Mouse (Mus musculus) liver, adult (tissue): Measurements from ENCODE around the gene Scgb1a1.

ENCODE experiments used
- GATA4 ChIP-seq: IDR thresholded peaks from 2 replicates; pipeline ENCODE4 v1.6.1; 2014; ENCODE audit warnings: mild to moderate bottlenecking, low read length; ENCODE audit not compliant: insufficient replicate concordance

Gene Scgb1a1

DNA sequence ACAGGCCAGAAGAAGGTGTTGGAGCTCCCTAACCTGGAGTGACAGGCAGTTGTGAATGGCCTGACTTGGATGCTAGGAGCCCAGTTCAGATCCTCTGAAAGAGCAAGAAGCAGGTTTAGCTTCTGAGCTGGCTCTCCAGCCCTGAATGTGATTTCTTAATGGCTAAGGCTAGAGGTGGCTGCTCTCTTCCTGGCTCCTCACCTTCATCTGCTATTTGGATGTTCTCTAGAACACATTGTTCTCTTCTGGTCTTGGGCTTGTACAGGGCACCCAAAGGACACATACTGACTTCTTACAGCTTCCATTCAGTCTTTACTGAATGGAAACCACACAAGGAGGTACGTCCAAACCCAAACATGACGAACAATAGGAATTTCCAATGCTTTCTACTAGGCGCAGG, 11.7 kb downstream of the Scgb1a1 start:
- no peak for TF ChIP-seq GATA4

GRCm38 (mm10) chr19:9075558-9075957, 12.2 kb downstream of the Scgb1a1 start:
- TF ChIP-seq GATA4, result no peak

DNA sequence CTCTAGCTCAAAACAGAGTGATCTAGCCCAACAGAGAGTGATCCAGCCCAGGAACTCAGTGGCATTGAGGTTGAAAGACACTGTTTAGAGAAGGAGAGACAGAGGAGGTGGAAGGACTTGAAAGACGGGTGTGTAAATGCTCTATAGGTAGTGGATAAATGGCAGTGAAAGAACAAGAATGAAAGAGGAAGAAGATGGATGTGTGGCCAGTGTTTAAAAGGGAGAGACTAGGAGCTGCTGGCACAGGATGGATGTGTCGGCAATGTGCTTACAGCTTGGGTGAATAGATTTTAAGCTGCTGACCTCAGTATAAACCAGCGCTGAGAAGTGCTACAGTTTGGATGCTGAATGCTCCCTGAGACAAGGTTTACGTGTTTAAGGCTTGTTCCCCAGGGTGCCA, 13.3 kb downstream of the Scgb1a1 start:
- TF ChIP-seq GATA4, result no peak

- TF ChIP-seq GATA4, result no peak
Measured at GRCm38 (mm10) chr19:9073776-9074411, 13.9 kb downstream of the Scgb1a1 start.

- no peak for TF ChIP-seq GATA4
Measured at GRCm38 (mm10) chr19:9072157-9072530, 15.6 kb downstream of the Scgb1a1 start.

DNA sequence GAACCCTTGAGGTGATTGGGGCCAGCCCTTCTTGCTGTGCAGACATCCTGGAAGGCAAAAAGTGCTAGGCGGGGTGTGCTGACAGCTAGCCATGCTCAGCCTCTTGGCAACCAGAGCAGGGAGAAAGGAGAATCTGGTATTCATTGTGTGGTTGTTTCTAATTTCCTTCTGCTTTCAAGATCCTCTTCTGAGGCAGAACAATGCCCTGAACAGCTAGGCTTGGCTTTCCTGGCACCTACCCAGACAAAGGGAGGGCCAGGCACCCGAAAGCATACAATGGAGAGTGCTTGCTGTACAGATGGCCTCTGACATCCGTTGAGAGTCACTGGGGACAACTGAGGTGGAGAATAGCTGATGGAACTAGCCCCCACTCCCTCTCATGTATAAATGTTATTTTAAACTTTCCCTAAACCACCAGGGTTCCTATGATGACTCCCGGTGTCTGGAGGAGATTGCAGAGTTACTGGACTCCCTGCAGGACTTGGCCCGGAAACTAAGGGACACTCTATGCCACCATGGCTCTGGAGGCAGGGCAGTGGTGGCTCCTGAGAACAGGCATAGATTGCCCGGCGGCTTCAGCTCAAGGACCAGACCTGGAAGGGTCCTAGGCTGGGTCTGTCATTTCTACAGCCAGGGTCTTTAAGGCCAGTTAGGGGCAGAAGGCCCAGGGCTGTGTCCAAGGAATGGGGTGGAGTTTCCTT, 16.2 kb downstream of the Scgb1a1 start:
- TF ChIP-seq GATA4, result peak; percentile 18; the same call in 1 of the 2 replicates

DNA sequence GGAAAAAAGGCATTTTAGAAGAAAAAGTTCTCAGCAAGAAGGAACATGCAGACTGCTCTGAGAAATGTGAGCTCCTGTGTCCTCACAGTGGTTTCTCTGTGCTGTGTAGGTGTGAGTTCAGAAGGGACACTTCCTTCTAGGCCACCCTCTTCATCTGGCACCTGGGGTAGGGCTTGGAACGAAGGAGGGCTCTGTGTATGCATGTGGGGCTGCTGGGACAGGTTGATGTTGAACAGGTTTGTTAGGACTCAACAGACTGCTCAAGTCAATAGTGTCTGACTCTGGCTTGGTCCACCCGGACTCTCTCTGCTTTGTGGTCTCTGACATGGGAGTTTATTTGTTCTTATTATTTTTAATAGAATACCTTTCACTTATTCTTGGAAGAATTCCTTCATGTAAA, 17.4 kb downstream of the Scgb1a1 start:
- TF ChIP-seq GATA4, result no peak

- TF ChIP-seq GATA4, result peak; percentile 36; the same call in 1 of the 2 replicates
Measured at GRCm38 (mm10) chr19:9069687-9070307, 18.0 kb downstream of the Scgb1a1 start.

DNA sequence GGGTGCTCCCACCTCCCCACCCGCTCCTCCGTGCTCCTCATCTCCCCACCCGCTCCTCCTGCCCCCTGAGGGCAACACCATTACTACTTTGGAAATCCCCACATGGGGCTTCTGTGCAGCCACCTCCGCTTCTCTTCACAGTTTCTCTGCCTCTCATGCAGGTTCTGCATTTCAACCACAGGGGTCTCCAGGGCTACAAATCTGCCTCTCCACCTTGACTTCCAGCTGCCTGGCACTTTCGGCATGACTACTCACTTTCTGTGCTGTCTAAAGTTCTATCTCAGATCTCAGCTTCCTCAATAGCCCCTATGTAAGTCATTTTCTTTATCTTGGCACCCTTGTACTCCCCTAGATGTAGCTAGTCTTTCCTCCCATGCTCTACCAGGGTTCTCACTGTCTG, 20.5 kb downstream of the Scgb1a1 start:
- TF ChIP-seq GATA4, result no peak

GRCm38 (mm10) chr19:9065621-9066561, 21.9 kb downstream of the Scgb1a1 start:
- no peak for TF ChIP-seq GATA4

DNA sequence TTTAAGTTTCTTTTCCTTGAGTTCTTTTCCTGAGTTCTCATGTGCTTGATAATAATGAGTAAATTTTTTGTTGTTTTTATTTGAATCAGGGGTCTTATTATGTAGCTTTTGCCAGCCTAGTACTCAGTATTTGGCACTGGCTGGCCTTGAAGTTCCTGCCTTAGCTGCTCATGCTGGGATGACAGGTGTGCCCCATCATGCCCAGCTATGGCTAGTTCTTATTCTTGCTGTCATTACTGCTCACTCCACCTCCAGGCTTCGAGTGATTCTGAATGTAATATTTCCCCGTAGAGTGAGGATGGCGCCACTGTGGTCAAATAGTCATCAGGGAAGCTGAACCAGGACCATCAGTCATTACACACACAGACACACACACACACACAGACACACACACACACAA, 23.9 kb downstream of the Scgb1a1 start:
- TF ChIP-seq GATA4, result no peak

- no peak for TF ChIP-seq GATA4
Measured at GRCm38 (mm10) chr19:9062822-9063221, 24.9 kb downstream of the Scgb1a1 start.

GRCm38 (mm10) chr19:9061221-9061893, 26.4 kb downstream of the Scgb1a1 start:
- TF ChIP-seq GATA4, result no peak

GRCm38 (mm10) chr19:9060103-9060502, 27.7 kb downstream of the Scgb1a1 start:
- no peak for TF ChIP-seq GATA4

DNA sequence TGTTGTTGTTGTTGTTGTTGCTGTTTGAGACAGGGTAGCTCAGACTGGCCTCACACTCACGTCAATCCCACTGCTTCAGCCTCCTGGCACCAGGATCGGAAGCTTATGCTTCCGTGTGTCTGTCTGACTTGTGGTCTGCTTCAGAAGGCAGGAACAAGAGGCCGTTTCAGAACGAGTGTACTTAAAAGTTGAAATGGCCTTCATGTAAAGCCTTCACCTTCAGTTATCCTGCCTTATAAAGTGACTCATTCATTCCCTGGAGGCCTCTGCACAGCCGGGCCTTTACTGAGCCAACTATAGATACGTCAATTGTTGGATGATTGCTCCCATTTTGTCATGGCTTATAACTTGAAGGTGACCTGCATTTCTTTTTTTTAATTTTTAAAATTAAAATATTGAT, 28.4 kb downstream of the Scgb1a1 start:
- no peak for TF ChIP-seq GATA4
